Mouse (Mus musculus) erythroblast, embryonic 14.5 days (primary cell): ENCODE data around the gene Frmd6. TPM values are rescaled to one million over a fixed set of nuclear protein-coding genes. Genes with fewer than 3 reads are reported as not detected.

ENCODE experiments used
- H3K27me3 ChIP-seq: 2 replicates; pipeline ENCODE4 v1.6.1; 2012; ENCODE audit warnings: inconsistent platforms; ENCODE audit not compliant: control insufficient read depth
- H3K36me3 ChIP-seq: 2 replicates; pipeline ENCODE4 v1.6.1; 2012; ENCODE audit warnings: mild to moderate bottlenecking, inconsistent platforms; ENCODE audit not compliant: control insufficient read depth
- H3K4me1 ChIP-seq: 2 replicates; pipeline ENCODE4 v1.6.1; 2012; ENCODE audit warnings: inconsistent platforms; ENCODE audit not compliant: control insufficient read depth
- H3K4me3 ChIP-seq: replicated peaks from 2 replicates; pipeline ENCODE3; 2012; ENCODE audit warnings: moderate library complexity, mild to moderate bottlenecking, inconsistent platforms
- H3K9me3 ChIP-seq: 2 replicates; pipeline ENCODE4 v1.6.1; 2012; ENCODE audit warnings: low read length, inconsistent platforms, mixed read lengths; ENCODE audit not compliant: control insufficient read depth
- GATA1 ChIP-seq: IDR thresholded peaks from 2 replicates; pipeline ENCODE4 v1.6.1; 2012; ENCODE audit warnings: low read length, inconsistent platforms, mixed read lengths
- TAL1 ChIP-seq: IDR thresholded peaks from 3 replicates; pipeline ENCODE4 v1.6.1; 2012; ENCODE audit warnings: low read length, inconsistent platforms, mixed read lengths
- polyA plus RNA-seq: library from polyadenylated mRNA; stranded (reverse); fragments of >175 nt; gene quantifications from 2 replicates; pipeline ENCODE4 v1.2.3, GENCODE M21; 2012

The Frmd6 gene
- polyA plus RNA-seq, 1 experiment = 0.01 TPM

DNA sequence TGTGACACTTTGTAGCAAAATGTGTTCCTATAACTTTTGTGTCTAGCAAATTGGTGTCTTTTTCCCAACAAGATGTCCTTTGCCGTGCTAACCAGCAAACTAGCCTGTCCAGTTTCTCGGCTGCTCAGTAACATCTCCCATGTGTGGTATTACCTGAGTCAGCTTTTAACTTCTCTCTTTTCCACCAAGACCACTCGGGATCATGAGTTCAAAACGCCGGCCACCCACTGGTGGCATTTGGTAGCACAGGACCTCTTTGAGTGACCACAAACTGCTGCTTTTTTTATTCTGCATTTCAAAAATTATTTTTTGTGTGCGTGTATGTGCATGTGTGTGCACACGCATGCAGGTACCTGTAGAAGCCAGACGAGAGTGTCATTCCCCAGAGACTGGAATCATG is 73.1 kb downstream of the Frmd6 start:
- H3K36me3 ChIP-seq = peaks cover 5% of the 10 kb centered on the region; the same call in 1 of the 2 replicates
- H3K4me1 ChIP-seq = no peaks in the 10 kb centered on the region
- H3K27me3 ChIP-seq = no peaks in the 10 kb centered on the region
- H3K4me3 ChIP-seq = no peak overlapping the region
- no peaks in the 10 kb centered on the region for H3K9me3 ChIP-seq
- TF ChIP-seq TAL1 (no peak), GATA1 (no peak)

DNA sequence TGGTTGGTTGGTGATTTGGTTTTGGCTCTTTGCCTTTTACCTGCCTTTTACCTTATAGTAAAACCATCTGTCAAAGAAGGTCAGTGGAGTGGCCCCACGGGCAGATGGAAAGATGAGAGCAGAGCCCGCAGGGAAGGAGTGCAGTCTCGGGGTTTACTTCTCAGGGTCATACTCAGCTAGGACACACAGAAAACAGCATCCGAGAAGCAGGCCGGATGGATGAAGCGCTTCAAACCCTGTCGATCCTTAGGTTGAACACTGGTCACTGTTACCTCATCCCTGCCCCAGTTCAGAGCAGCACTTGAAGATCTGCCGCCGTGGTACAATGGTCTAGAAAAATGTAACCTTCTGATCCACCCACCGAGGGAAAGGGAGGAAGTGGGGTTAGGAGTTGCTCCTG is 79.2 kb downstream of the Frmd6 start:
- Histone ChIP-seq H3K4me1 (no peaks in the 10 kb centered on the region), H3K27me3 (no peaks in the 10 kb centered on the region), H3K4me3 (no peak overlapping the region), H3K36me3 (no peaks in the 10 kb centered on the region), H3K9me3 (peaks cover 2% of the 10 kb centered on the region; the same call in 1 of the 2 replicates)
- no peak for TF ChIP-seq GATA1
- TF ChIP-seq TAL1 = no peak

DNA sequence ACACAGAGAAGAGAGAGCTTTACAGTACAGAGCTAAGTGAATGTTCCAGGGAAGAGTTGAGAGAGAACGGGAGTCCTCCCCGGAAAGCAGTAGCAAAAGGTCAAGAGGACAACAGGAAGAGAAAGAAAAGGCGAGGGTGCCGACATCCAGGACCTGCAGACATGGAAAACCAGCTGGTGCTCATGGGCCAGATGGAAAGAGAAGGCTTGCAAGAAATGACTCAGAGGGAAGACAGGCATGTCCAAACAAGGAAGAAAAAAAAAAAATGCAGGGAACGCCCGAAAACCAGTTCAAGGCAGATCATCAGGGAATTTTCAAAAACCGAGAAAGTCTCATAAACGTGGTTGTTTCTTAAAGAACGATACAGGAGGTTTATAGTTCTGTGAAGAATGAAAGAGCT is 81.6 kb downstream of the Frmd6 start:
- Histone ChIP-seq H3K36me3 (no peaks in the 10 kb centered on the region), H3K27me3 (no peaks in the 10 kb centered on the region), H3K9me3 (peaks cover 2% of the 10 kb centered on the region; the same call in 1 of the 2 replicates), H3K4me1 (peaks cover 1% of the 10 kb centered on the region; the same call in 1 of the 2 replicates), H3K4me3 (no peak overlapping the region)
- TF ChIP-seq TAL1 (no peak), GATA1 (no peak)

DNA sequence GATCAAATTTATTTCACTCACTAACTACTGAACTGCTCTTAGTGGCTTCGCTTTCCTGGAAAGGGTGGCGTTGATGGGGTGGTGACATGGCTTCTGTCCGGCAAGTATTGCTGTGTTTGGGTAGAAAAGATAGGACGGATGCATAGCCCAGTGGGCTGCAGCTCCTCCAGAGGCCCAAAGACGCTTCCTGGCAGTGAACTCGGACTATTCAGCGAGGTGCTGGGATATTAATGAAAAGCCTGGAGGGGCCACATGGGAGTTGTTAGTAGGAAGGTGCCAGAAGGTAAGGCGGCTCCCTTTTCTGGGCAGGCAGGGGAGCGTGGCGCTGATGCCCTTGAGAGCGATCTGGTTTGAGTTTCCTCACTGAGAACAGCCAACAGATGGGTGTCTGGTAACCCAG is 82.3 kb downstream of the Frmd6 start:
- H3K36me3 ChIP-seq = no peaks in the 10 kb centered on the region
- no peak for TF ChIP-seq GATA1
- no peaks in the 10 kb centered on the region for H3K27me3 ChIP-seq
- H3K4me1 ChIP-seq = peaks cover 1% of the 10 kb centered on the region; the same call in 1 of the 2 replicates
- H3K4me3 ChIP-seq = no peak overlapping the region
- peaks cover 2% of the 10 kb centered on the region; the same call in 1 of the 2 replicates for H3K9me3 ChIP-seq

DNA sequence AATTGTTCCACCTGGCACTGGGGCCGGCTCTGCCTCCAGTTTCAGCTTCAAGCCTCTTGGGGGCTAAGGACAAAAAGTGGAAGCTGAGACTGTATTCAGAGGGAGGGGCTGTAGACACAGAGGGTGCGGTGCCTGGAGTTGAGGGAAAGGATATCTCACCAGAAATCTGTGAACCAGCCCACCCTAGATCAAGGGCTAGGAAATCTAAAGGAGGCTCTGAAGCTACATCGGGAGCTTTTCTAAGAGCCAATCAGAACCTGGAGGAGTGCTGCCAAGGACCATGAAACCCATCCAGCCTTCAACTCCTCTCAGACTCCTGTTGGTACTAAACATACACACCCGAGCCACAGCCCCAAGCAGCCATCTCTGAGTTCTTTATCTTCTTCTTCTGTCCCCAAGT is 82.8 kb downstream of the Frmd6 start:
- H3K4me3 ChIP-seq = no peak overlapping the region
- H3K9me3 ChIP-seq = peaks cover 2% of the 10 kb centered on the region; the same call in 1 of the 2 replicates
- no peaks in the 10 kb centered on the region for H3K36me3 ChIP-seq

DNA sequence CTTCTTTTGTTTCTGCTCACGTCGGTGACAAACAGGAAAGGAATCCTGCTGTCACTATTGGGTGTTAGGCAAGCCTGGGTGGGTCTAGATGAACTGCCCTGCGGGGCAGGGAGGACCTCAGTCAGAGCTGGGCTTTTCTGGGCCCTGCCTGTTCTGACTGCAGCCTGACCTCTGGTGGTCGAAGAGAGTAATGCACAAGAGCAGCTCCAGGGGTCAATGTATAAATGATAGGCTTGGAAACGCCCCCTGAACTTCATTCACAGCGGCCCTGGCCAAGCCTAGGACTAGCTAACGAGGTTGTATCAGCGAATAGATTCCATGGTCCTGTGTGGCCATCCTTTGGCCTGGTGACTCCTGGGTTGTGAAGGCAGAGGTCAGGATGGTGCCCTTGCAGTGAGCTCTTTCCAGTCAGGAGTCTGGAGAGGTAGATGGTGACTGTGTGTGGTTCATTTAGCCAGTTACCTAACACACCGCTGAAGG is 85.0 kb downstream of the Frmd6 start:
- no peaks in the 10 kb centered on the region for H3K36me3 ChIP-seq
- no peaks in the 10 kb centered on the region for H3K27me3 ChIP-seq
- peaks cover 2% of the 10 kb centered on the region; the same call in 1 of the 2 replicates for H3K9me3 ChIP-seq
- H3K4me1 ChIP-seq = peaks cover 14% of the 10 kb centered on the region
- TF ChIP-seq TAL1 = no peak
- no peak for TF ChIP-seq GATA1
- H3K4me3 ChIP-seq = no peak overlapping the region

More for the DNA sequence above, 82.8 kb downstream of the Frmd6 start:
- TF ChIP-seq GATA1 = no peak
- no peak for TF ChIP-seq TAL1
- Histone ChIP-seq H3K4me1 (peaks cover 4% of the 10 kb centered on the region), H3K27me3 (no peaks in the 10 kb centered on the region)

DNA sequence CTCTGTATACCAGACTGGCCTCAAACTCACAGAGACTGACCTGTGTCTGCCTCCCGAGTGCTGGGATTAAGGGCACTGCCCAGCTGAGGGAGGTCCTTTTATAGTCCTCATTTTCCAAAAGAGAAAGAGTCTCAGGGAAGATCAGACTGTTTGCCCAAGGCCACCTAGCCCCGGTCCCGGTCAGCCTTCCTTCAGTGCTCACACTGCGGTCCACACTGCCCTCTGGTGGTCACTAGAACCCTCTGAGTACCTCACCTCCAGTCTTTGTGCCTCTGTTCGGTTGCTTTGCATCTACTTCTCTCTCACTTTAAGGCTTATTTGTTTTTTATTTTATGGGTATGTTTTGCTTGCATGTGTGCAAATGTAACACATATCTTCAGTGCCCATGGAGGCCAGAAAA is 85.7 kb downstream of the Frmd6 start:
- no peaks in the 10 kb centered on the region for H3K36me3 ChIP-seq
- peaks cover 2% of the 10 kb centered on the region; the same call in 1 of the 2 replicates for H3K9me3 ChIP-seq
- no peaks in the 10 kb centered on the region for H3K27me3 ChIP-seq
- TF ChIP-seq TAL1 = no peak
- no peak for TF ChIP-seq GATA1
- H3K4me1 ChIP-seq = peaks cover 14% of the 10 kb centered on the region
- no peak overlapping the region for H3K4me3 ChIP-seq

DNA sequence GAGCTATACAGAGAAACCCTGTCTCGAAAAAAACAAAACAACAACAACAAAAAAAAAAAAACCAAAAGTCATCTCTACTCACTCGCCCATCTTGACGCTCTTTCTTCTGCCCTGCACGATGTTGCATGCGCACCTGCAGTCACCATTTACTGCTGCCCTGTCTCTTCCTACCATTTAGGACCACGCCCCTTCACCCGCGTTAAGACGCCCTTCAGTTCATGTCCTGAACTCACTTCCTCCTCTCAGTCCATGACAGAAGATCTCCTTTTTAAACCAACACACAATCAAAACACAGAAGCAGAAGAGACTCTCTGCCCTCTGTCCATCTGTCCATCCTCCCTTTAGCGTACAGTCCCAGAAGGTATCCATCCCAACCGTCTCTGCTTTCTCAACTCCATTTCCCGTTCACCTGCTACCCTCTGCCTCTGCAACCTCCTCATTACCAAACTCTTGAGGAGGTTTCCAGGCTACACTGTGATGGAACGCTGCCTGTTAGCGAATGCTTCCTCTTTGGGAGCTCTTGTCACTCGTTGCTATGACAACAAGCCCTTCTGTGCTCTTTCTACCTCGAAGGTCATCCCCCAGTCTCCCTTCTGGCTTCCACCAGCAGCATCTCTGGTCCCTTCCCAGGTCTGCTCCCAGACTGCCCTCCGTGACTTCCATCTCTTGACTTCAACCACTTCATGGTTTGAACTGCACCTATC is 86.5 kb downstream of the Frmd6 start:
- H3K4me3 ChIP-seq = no peak overlapping the region
- peaks cover 14% of the 10 kb centered on the region for H3K4me1 ChIP-seq
- TF ChIP-seq GATA1 (no peak), TAL1 (no peak)
- H3K27me3 ChIP-seq = no peaks in the 10 kb centered on the region
- H3K9me3 ChIP-seq = no peaks in the 10 kb centered on the region
- no peaks in the 10 kb centered on the region for H3K36me3 ChIP-seq

DNA sequence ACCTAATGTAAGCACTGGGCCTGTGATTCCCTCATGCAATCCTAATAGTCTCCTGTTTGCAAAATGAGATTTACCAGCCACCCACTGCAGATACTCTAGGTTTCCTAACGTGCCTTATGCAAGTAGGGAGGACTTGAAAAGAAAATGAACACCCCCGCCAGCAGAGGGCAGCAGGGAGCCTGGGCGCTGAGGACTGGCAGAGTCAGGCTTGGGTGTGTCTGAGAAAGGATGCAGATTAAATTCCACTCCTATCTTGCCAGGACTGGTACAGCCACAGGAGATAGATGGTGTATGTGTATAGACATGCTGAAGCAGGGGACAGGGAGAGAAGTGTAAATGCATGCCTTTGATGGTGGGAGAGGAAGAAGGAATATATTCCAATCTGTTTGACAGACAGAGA is 88.1 kb downstream of the Frmd6 start:
- Histone ChIP-seq H3K36me3 (no peaks in the 10 kb centered on the region), H3K9me3 (no peaks in the 10 kb centered on the region), H3K27me3 (no peaks in the 10 kb centered on the region), H3K4me1 (peaks cover 14% of the 10 kb centered on the region), H3K4me3 (no peak overlapping the region)
- TF ChIP-seq GATA1 (no peak), TAL1 (no peak)
